Mouse (Mus musculus): ENCODE data around the gene Slfn14.

DNA sequence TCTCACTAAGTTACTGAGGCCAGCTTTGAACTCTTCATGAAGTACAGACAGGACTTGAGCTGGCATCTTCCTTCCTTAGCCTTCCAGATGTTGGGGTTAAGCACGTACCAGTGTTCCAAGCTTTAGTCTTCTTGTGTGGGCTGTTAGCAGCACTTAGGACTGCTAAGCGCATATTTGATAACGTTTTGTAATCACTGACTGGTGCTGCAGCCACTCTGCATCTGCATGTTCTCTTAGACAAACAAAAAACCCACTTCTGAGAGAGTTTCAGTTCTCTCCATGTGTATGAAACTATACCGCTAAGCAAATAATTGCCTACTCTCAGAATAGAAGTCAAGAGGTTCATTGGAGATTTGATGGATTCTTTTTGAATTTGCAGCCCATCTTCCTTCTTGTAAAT, 32.5 kb upstream of the Slfn14 start:
- TF ChIP-seq POLR2A (IDR thresholded peaks at IDR 0.05; ENCODE audit: borderline replicate concordance, extremely low read depth, insufficient read depth, insufficient read length, poor library complexity, severe bottlenecking): no peak
- no peak for TF ChIP-seq CTCF (IDR thresholded peaks at IDR 0.05; ENCODE audit: borderline replicate concordance, extremely low read depth, insufficient read depth, insufficient read length)

Data from brain, embryonic 14.5 days (tissue).